In the genomic region with DNA sequence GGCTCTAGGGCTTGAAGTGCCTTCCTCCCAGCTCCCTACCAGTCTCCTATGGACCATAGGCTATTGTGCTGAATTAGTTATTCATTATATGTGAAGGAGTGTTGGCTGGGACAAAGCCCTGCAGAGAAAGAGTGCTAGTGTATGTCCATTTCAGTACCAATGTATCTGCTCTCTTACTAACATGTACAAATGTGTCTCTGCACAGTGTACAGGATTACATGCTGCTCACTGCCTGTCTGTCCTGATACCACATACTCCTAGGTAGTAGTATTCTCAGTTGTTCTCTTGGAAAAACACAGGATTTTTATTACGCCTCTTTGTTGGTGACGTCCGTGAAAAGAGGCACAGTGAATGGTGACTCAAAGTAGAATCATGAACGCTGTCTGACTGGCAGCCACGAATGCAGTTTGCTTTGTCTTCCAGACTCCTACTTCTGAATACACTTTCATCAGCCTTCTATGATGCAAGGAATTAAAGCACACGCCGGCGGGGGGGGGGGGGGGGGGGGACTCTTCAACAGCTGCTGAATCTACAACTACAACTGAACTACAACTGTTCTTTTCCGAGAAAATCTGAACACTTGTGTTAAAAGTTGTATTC, we compare ENCODE assay signal across 16 mouse cellular contexts.
A peak's percentile ranks its signal among the peaks of the same experiment; 100 is the strongest.
DNase-seq lines count a peak whose midpoint lies in the region; ATAC-seq lines count a peak whose summit lies in the region.
"Had no signal": no experiment of that assay in that cellular context is flagged by ENCODE, and none has a peak within 500 bp of the region (broad histone marks: within the 10 kb centered on the region; RNA-seq: fewer than 3 reads in every experiment).

No protein-coding gene starts in this region.

- H3K27ac ChIP-seq in forebrain, embryonic 11.5 days (ENCODE audit: low read depth, low read length), result peak overlapping the region; percentile 34
- H3K27ac ChIP-seq in forebrain, embryonic 10.5 days, result no peak overlapping the region; the same call in 1 of the 2 replicates
- H3K27ac ChIP-seq in neural tube, embryonic 11.5 days (ENCODE audit: low read depth, low read length), result peak overlapping the region; percentile 39; the same call in 1 of the 2 replicates
- H3K27ac ChIP-seq in neural tube, embryonic 15.5 days (replicated peaks), result no peak overlapping the region
- H3K27ac ChIP-seq in hindbrain, embryonic 12.5 days, result peak overlapping the region; percentile 57
- H3K27ac ChIP-seq: heart, embryonic 15.5 days; limb, embryonic 10.5 days; liver, embryonic 12.5 days had no signal

- ATAC-seq in forebrain, embryonic 11.5 days (replicated peaks; ENCODE audit: low FRiP score), result peak; percentile 56; the same call in 1 of the 2 replicates
- peak; percentile 58 for ATAC-seq in neural tube, embryonic 11.5 days (ENCODE audit: insufficient read depth, low FRiP score, low TSS enrichment)
- ATAC-seq in neural tube, embryonic 15.5 days (ENCODE audit: low FRiP score), result no peak; the same call in 1 of the 2 replicates
- ATAC-seq in hindbrain, embryonic 12.5 days (ENCODE audit: low FRiP score), result peak; percentile 36
- ATAC-seq: liver, embryonic 12.5 days had no signal

- no peaks in the 10 kb centered on the region for H3K36me3 ChIP-seq in forebrain, embryonic 11.5 days (ENCODE audit: control insufficient read depth, insufficient read depth, low read length)
- H3K36me3 ChIP-seq in forebrain, embryonic 10.5 days (replicated peaks), result no peaks in the 10 kb centered on the region
- no peaks in the 10 kb centered on the region for H3K36me3 ChIP-seq in neural tube, embryonic 11.5 days (ENCODE audit: control insufficient read depth, insufficient read depth, low read length)
- H3K36me3 ChIP-seq in neural tube, embryonic 15.5 days, result no peaks in the 10 kb centered on the region
- H3K36me3 ChIP-seq in hindbrain, embryonic 12.5 days, result no peaks in the 10 kb centered on the region
- H3K36me3 ChIP-seq: heart, embryonic 15.5 days; limb, embryonic 10.5 days; liver, embryonic 12.5 days had no signal

- no peaks in the 10 kb centered on the region for H3K9me3 ChIP-seq in forebrain, embryonic 11.5 days (ENCODE audit: control insufficient read depth, low read length)
- H3K9me3 ChIP-seq in forebrain, embryonic 10.5 days, result no peaks in the 10 kb centered on the region
- H3K9me3 ChIP-seq in neural tube, embryonic 11.5 days (ENCODE audit: control insufficient read depth, low read length), result no peaks in the 10 kb centered on the region
- H3K9me3 ChIP-seq in neural tube, embryonic 15.5 days (replicated peaks), result no peaks in the 10 kb centered on the region
- no peaks in the 10 kb centered on the region for H3K9me3 ChIP-seq in hindbrain, embryonic 12.5 days (replicated peaks)
- H3K9me3 ChIP-seq: heart, embryonic 15.5 days; limb, embryonic 10.5 days; liver, embryonic 12.5 days had no signal

- H3K9ac ChIP-seq in forebrain, embryonic 11.5 days (ENCODE audit: low read length), result no peak overlapping the region
- no peak overlapping the region for H3K9ac ChIP-seq in neural tube, embryonic 11.5 days (ENCODE audit: low read length)
- no peak overlapping the region for H3K9ac ChIP-seq in neural tube, embryonic 15.5 days (replicated peaks)
- H3K9ac ChIP-seq in hindbrain, embryonic 12.5 days, result no peak overlapping the region
- H3K9ac ChIP-seq: heart, embryonic 15.5 days; liver, embryonic 12.5 days had no signal

- H3K4me3 ChIP-seq in forebrain, embryonic 11.5 days (ENCODE audit: low read depth, low read length), result no peak overlapping the region
- no peak overlapping the region for H3K4me3 ChIP-seq in forebrain, embryonic 10.5 days
- H3K4me3 ChIP-seq in neural tube, embryonic 11.5 days (ENCODE audit: low read depth, low read length), result no peak overlapping the region
- H3K4me3 ChIP-seq in neural tube, embryonic 15.5 days (replicated peaks), result no peak overlapping the region
- no peak overlapping the region for H3K4me3 ChIP-seq in hindbrain, embryonic 12.5 days
- H3K4me3 ChIP-seq: heart, embryonic 15.5 days; limb, embryonic 10.5 days; liver, embryonic 12.5 days; megakaryocyte, embryonic 14.5 days had no signal

- H3K4me1 ChIP-seq in forebrain, embryonic 11.5 days (replicated peaks; ENCODE audit: control insufficient read depth, insufficient read depth, low read length), result peaks cover 10% of the 10 kb centered on the region; the same call in 1 of the 2 replicates
- peaks cover 47% of the 10 kb centered on the region for H3K4me1 ChIP-seq in forebrain, embryonic 10.5 days
- peaks cover 16% of the 10 kb centered on the region for H3K4me1 ChIP-seq in neural tube, embryonic 11.5 days (ENCODE audit: control insufficient read depth, insufficient read depth, low read length)
- peaks cover 39% of the 10 kb centered on the region for H3K4me1 ChIP-seq in neural tube, embryonic 15.5 days
- peaks cover 39% of the 10 kb centered on the region for H3K4me1 ChIP-seq in hindbrain, embryonic 12.5 days

- H3K4me2 ChIP-seq in forebrain, embryonic 11.5 days (ENCODE audit: low read depth, low read length, severe bottlenecking), result peak overlapping the region; percentile 24; the same call in 1 of the 2 replicates
- no peak overlapping the region for H3K4me2 ChIP-seq in neural tube, embryonic 11.5 days (ENCODE audit: low read depth)
- H3K4me2 ChIP-seq in neural tube, embryonic 15.5 days, result no peak overlapping the region
- H3K4me2 ChIP-seq in hindbrain, embryonic 12.5 days (replicated peaks), result no peak overlapping the region
- H3K4me2 ChIP-seq: heart, embryonic 15.5 days; liver, embryonic 12.5 days had no signal

- H3K27me3 ChIP-seq in forebrain, embryonic 11.5 days (ENCODE audit: control insufficient read depth, insufficient read depth, low read length), result no peaks in the 10 kb centered on the region
- H3K27me3 ChIP-seq in forebrain, embryonic 10.5 days (ENCODE audit: poor library complexity, severe bottlenecking), result no peaks in the 10 kb centered on the region
- no peaks in the 10 kb centered on the region for H3K27me3 ChIP-seq in neural tube, embryonic 11.5 days (ENCODE audit: control insufficient read depth, insufficient read depth, low read length)
- H3K27me3 ChIP-seq in neural tube, embryonic 15.5 days (replicated peaks), result no peaks in the 10 kb centered on the region
- no peaks in the 10 kb centered on the region for H3K27me3 ChIP-seq in hindbrain, embryonic 12.5 days
- H3K27me3 ChIP-seq: heart, embryonic 15.5 days; liver, embryonic 12.5 days; megakaryocyte, embryonic 14.5 days had no signal

- DNase-seq in forebrain, embryonic 11.5 days (ENCODE audit: low spot score), result no peak
- DNase-seq in forebrain, embryonic 10.5 days (ENCODE audit: extremely low spot score, low spot score), result no peak
- no peak for DNase-seq in neural tube, embryonic 11.5 days (ENCODE audit: low spot score)
- no peak for DNase-seq in gastrocnemius, postnatal 25 days
- DNase-seq in thymus, postnatal 0 days (ENCODE audit: low spot score), result no peak
- no peak for DNase-seq in spleen, postnatal 36 days (ENCODE audit: low spot score in 2 of 2)
- DNase-seq: cerebellum, adult 9-10 months; kidney, adult 2 months; right cerebral cortex, adult 18-20 months; thymus, postnatal 25 days had no signal

- 36% methylated on average over 9 of the region's 9 CpGs for WGBS in forebrain, embryonic 11.5 days
- WGBS in forebrain, embryonic 10.5 days, result 62% methylated on average over 9 of the region's 9 CpGs
- WGBS in neural tube, embryonic 11.5 days, result 34% methylated on average over 8 of the region's 9 CpGs
- WGBS in neural tube, embryonic 15.5 days, result 16% methylated on average over 9 of the region's 9 CpGs
- 32% methylated on average over 9 of the region's 9 CpGs for WGBS in hindbrain, embryonic 12.5 days

Comparison
In these comparisons a context has a peak if more than half of its experiments do, and no peak if none do; other contexts are left out.
1. H3K27ac ChIP-seq: peak in forebrain, embryonic 11.5 days (single experiment), neural tube, embryonic 11.5 days (single experiment) and hindbrain, embryonic 12.5 days (single experiment); none in forebrain, embryonic 10.5 days (single experiment) and neural tube, embryonic 15.5 days (single experiment).